Mouse (Mus musculus): Measurements from ENCODE around the gene Otud3. TPM values are rescaled to one million over a fixed set of nuclear protein-coding genes. Genes with fewer than 3 reads are reported as not detected.
A peak's percentile ranks its signal among the peaks of the same experiment; 100 is the strongest.

Gene Otud3
- total RNA-seq, 2 experiments from 2014 or later, result 10.6 to 11.6 TPM

DNA sequence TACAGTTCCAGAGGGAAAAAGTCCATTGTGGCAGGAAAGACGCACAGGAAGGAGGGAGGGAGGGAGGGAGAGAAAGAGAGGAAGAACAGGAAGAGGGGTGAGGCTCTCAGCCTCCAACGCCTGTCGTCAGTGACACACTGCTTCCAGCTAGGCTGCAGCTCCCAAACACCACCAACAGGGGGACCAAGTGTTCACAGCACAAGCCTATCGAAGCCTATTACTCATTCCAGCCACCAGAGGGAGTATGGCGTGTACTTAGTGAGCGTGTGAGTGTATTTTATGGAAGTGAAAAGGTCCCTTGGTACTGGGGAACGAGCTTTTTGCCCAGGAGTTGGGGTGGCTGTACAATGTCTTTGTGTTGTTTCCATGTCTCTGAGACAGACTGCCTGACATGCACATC, 57.3 kb downstream of the Otud3 start:
- intact Hi-C loops (cut with DNase I), result no loop called here

DNA sequence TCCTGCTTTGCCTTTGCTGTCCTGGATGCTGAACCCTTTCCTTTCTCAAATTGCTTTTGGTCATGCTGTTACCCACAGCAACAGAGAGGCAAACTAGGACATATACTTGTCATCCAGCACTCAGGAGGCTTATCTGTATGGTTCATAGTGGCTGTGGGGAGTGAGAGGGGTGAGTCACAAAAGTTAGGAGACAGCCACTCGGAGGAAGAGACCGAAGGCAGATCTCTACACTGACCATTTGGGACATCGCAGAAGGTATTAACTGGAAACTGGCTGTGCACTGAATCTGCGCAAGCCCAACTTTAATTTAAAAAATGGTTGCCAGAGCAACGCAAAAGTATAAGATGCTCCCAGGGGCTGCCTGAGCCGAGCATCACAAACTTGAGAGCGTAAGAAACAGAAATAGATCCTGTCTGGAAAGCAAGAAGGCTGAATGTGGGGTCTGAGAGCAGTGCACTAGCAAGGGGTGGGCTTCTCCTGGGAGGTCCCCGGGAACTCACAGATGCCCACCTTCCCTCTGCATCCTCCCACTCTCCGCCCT, 58.6 kb downstream of the Otud3 start:
- DNase-seq, result no peak

More for the DNA sequence above, 57.3 kb downstream of the Otud3 start:
- peak; percentile 25 to 38 for DNase-seq

DNA sequence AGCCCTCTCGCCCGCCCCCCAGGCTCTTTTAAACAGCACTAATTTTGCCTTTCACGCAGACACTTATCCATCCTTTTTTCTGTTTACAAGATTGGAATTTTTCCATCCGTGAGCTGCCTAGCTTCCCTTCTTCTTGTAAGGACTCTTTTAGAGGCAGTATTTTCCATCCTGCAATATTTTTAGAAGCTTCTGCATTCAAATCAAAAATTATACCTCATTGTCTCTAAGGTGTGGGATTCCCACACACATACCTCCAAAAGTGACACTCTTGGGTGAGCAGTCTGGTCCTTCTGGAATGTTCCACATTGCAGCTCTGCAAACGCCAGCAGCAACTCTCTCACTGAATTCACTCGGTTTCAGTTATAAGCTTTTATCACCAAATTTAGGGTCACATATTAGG, 60.8 kb downstream of the Otud3 start:
- intact Hi-C loops (cut with DNase I), result no loop called here
- no peak for DNase-seq

More for the DNA sequence above, 58.6 kb downstream of the Otud3 start:
- intact Hi-C loops (cut with DNase I), result no loop called here

DNA sequence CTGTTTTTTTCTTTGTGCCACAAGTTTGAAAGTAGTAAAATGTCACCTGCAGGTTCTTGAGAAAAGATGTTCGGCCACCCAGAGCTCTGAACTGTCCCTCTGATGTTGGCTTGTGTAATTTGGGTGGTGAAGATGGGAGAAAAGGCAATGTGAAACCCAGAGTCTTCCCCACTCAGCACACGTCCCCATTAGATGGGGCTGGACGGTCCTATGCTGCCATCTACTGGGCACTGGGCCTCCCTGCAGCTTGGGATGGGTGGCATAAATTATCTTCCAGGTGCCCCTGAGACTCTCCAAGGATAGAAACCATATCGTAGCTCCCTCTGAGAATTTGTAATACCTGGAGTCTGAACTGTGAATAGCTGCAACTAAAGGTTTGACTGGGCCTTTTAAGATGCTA, 62.3 kb downstream of the Otud3 start:
- DNase-seq, result peak; percentile 76
- intact Hi-C loops (cut with DNase I), result loop anchor here (1.0 to 2.0 kb wide), 3 partner anchors 103 to 403 kb away; no protein-coding TSS in a partner anchor

Other genes with a start within 250 kb of the Otud3 start
- under 1 TPM in 1 of 2 experiments, not detected in 1; 0.31 TPM for gene Pla2g2c, start 189.2 kb downstream of the Otud3 start, total RNA-seq (2021)
- gene Ubxn10, start 176.8 kb downstream of the Otud3 start, total RNA-seq (2021), result 1 to 10 TPM; 1.5 to 3.1 TPM
- under 1 TPM in 1 of 2 experiments, not detected in 1; 0.24 TPM for gene Pla2g2f, start 156.3 kb downstream of the Otud3 start, total RNA-seq (2021)
- under 1 TPM; 0.30 to 0.36 TPM for gene Pla2g2d, start 138.2 kb downstream of the Otud3 start, total RNA-seq (2021)
- 10 to 100 TPM; 27.0 to 32.1 TPM for gene Pla2g5, start 50.5 kb downstream of the Otud3 start, total RNA-seq (2021)
- not detected for gene Gm13030, start 40.0 kb downstream of the Otud3 start, total RNA-seq (2021)
- 1 to 10 TPM in 1 of 2 experiments, under 1 TPM in 1; 0.97 to 1.1 TPM for gene Pla2g2e, start 36.0 kb downstream of the Otud3 start, total RNA-seq (2021)
- not detected for gene Rnf186, start 53.2 kb upstream of the Otud3 start, total RNA-seq (2021)
- gene Tmco4, start 58.9 kb upstream of the Otud3 start, total RNA-seq (2021), result 1 to 10 TPM; 8.4 to 10.0 TPM
- gene Htr6, start 161.6 kb upstream of the Otud3 start, total RNA-seq (2021), result not detected
- 10 to 100 TPM; 25.5 to 29.1 TPM for gene Nbl1, start 179.0 kb upstream of the Otud3 start, total RNA-seq (2021)
- gene Minos1, start 217.2 kb upstream of the Otud3 start, total RNA-seq (2021), result 100 to 1,000 TPM; 679 to 769 TPM